Mouse (Mus musculus) thymus, postnatal 0 days (tissue): ENCODE data around the gene Gdpgp1. TPM values are rescaled to one million over a fixed set of nuclear protein-coding genes. Genes with fewer than 3 reads are reported as not detected.
A peak's percentile ranks its signal among the peaks of the same experiment; 100 is the strongest.

Experiments used
- DNase-seq: peaks from one replicate; pipeline ENCODE4 v3.0.0-alpha.2; 2015; ENCODE audit warnings: low spot score
- polyA plus RNA-seq: library from polyadenylated mRNA; unstranded; fragments of >200 nt; fragmentation: Nextera tagmentation; extraction: Ambion mirVana; gene quantifications from 2 replicates; pipeline ENCODE4 v1.2.1, GENCODE M21; 2015

Gdpgp1 gene
- polyA plus RNA-seq, 1 experiment from 2014 or later, result 3.4 TPM

GRCm38 (mm10) chr7:80220237-80220797 lies 12.3 kb upstream of the Gdpgp1 start:
- no peak for DNase-seq

DNA sequence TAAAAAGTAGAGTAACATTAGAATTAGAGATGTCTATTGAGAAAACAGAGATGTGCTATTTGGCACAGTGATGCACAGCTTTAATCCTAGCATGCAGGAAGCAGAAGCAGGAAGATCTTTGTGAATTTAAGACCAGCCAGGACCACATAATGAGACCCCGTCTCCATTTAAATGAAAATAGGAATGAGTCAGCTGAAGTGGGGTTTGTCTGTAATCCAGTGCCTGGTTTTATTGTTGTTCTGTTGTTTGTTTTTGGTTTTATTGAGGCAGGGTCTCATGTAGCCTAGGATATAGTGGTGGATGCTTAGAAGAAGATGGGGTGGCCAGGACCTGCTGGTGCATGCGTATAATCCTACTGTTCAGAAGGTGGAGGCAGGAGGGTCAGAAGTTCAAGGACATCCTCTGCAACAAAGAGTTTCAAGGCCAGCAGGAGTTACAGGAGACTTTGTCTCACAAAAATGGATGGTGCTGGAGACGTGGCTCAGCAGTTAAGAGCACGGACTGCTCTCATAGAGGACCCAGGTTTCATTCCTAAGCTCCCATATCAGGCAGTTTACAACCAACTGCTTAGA lies 11.4 kb upstream of the Gdpgp1 start:
- DNase-seq, result no peak

DNA sequence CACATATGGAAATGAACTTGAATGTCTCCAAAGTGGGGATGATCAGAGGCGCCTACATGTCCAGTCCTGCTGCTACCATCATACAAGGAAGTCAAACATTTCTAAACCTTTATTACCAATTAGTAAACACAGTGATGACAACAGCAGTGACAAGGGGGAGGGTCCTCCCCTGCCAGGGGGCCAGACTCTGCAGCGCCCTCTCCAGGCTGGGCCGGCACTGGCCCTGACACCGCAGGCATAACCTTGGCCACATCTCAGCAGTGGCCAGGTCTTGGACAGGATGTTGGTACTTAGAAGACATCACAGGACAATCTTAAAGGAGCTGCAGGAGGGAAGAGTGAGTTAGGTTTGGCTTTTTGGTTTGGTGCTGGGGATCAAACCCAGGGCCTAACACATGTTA lies 5.6 kb upstream of the Gdpgp1 start:
- no peak for DNase-seq

GRCm38 (mm10) chr7:80230196-80230595 lies 2.5 kb upstream of the Gdpgp1 start:
- no peak for DNase-seq

DNA sequence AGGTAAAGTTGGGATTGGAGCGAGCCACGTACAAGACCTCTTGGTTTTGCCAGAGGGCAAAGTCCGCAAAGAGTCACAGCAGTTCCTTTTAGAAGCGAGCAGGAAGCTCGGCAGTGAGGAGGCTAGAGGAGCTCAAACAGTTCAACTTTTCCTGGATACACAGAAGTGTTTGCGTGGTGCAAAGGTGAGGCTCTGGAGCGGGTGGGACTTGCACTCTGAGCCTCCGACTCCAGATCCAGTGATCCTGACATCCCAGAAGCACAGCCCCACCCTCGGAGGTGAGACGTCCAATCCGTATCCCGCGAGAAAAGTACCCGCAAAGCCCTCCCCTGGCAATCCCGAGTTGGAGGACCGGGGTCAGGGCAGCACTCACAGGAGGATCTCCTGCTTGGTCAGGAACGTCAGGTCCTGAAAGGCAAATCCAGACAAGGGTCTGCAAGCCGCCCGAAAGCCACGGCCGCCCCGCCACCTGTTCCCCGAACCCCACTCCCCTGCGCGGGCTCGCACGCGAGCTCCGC lies 635 bp upstream of the Gdpgp1 start:
- peak; percentile 33 for DNase-seq

- no peak for DNase-seq
Observed at GRCm38 (mm10) chr7:80233799-80234198, 1.1 kb downstream of the Gdpgp1 start.

GRCm38 (mm10) chr7:80238542-80238941 lies 5.9 kb downstream of the Gdpgp1 start:
- no peak for DNase-seq

DNA sequence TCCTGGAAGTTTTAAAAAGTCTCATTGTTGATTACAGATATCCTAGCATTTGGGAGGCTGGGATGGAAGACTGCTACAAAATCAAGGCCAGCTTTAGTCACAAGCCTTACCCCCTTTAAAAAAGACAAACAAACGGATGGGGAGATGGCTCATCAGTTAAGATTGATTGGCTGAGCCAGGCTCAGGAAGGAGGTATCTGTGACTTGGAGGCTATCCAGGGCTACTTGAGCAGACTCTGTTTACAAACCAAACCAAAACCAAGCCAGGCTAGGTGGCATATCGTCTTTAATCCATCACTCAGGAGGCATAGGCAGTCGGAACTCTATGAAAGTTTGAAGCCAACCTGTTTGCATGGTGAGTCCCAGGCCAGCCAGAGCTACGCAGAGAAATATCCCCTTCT lies 9.0 kb downstream of the Gdpgp1 start:
- DNase-seq, result no peak

DNA sequence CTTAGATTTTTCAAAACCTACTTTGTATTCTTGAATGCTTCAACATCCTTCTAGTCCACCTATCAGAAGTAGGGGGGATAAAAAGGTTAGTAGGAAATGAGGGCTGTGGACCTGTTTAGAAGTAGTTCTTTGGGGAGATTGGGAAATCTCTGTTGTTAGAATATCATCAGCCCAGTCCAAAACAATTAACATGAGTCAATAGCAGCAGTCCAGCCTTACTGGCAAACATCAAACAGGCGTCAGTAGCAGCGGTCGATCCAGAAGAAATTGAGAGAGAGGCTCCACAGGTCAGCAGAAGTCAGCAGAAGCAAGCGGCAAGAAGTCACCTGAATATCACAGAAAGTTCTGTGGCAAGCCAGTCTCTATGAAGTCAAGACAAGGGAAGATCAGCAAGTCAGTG lies 12.2 kb downstream of the Gdpgp1 start:
- no peak for DNase-seq

GRCm38 (mm10) chr7:80246148-80246721 lies 13.6 kb downstream of the Gdpgp1 start, which contains the start of gene Ttll13:
TSS of gene Ttll13 (plus strand) at chr7:80246376.
- DNase-seq, result peak; percentile 97

GRCm38 (mm10) chr7:80246859-80247258 lies 14.2 kb downstream of the Gdpgp1 start:
- peak; percentile 50 for DNase-seq

- no peak for DNase-seq
Observed at GRCm38 (mm10) chr7:80252437-80252836, 19.8 kb downstream of the Gdpgp1 start.

DNA sequence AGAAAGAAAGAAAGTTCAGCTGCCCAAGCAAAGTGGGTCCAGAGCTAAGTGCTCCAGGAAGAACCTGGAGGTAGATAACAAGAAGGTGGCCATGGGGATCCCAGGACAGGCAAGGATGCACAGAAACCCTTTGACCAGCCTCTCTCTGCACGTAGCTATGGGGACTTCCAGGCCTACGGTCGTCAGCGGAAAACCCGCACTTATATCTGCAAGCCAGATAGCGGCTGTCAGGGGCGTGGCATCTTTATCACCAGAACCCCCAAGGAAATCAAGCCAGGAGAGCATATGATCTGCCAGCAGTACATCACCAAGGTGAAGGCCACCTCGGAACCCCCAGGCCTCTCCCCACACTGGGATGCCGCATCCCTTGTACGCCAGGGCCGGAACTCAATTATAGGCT lies 20.2 kb downstream of the Gdpgp1 start:
- DNase-seq, result no peak

DNA sequence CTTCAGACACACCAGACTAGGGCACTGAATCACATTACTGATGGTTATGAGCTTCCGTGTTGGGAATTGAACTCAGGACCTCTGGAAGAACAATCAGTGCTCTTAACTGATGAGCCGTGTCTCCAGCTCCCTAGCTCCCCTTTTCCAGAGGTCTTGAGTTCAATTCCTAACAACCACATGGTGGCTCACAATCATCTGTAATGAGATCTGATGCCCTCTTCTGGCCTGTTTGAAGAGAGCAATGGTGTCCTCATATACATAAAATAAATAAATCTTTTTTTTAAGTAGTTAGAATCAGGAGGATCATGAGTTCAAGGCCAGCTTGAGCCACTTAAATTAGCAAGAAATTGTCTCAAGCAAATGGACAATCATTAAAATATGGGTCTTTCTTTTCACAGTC lies 23.3 kb downstream of the Gdpgp1 start:
- DNase-seq, result peak; percentile 19

DNA sequence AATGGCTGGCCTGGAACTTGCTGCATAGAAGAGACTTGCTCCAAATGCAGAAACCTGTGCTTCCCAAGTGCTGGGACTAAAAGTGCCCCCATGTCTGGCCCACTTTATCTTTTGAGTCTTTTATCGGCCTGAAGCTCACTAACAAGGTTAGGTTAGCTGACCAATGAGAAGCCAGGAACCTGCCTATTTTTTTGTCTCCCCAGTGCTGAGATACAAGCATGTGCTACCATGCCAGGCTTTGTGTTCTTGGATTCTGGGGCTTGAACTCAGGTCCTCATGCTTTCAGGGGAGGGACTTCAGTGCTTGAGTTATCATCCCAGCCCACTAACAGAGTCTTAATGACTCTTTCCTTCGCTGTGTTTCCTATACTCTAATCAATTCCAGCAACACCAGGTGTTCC lies 25.0 kb downstream of the Gdpgp1 start:
- DNase-seq, result no peak

- peak; percentile 90 for DNase-seq
Observed at GRCm38 (mm10) chr7:80260625-80261371, 28.1 kb downstream of the Gdpgp1 start, which contains the start of gene Ngrn. TSS of gene Ngrn (plus strand) at chr7:80261215.

DNA sequence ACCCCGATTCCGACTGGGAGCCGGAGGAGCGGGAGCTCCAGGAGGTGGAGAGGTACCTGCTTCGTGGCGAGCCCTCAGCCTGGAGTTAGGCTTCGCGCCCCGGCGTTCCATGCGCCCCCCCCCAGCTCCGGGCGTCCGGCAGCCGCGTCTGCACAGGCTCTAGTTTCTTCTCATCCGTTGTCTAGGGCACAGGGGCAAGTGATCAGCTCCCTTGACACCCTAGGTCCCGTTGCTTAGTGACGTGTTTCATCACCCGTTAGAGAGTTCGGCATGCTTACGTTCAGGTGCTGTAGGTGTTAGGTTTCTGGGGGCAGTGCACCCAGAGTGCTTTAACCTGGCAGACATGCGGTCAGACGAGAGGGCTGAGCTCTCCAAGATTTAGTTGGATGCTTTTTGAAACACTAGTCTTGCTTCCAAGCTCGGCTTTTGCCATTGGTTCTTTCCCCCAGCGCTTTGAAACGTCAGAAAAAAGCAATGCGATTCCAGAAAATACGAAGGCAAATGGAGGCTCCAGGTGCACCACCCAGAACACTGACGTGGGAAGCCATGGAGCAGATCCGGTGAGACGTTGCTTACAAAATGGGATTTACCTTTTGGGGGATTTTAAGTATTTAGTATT lies 28.8 kb downstream of the Gdpgp1 start:
- DNase-seq, result peak; percentile 28

DNA sequence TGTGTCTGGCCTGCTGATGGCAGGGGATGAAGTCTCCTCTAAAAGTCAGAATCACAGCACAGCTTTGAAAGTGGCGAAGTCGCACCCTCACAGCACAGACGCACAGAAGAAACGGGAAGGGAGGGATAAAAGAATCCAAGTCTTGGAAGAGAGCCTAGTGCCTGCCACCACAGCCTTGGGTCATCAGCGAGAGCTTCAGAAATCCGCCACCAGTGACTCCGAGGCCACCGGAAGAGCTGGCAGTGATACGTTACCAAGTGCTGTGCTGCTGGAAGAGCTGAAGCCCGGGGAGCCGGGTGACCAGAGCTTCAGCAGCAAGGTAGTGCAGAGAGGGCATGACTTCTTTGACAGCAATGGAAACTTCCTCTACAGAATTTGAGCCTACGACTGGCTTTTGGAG lies 31.9 kb downstream of the Gdpgp1 start:
- DNase-seq, result no peak

GRCm38 (mm10) chr7:80267764-80268163 lies 35.1 kb downstream of the Gdpgp1 start:
- no peak for DNase-seq

GRCm38 (mm10) chr7:80268897-80269750 lies 36.5 kb downstream of the Gdpgp1 start, which contains the start of gene Vps33b:
TSS of gene Vps33b (plus strand) at chr7:80269649.
- DNase-seq, result peak; percentile 92
